Mouse (Mus musculus) bone marrow, adult 2 months (tissue): Measurements from ENCODE around the gene Slc7a7. TPM values are rescaled to one million over a fixed set of nuclear protein-coding genes. Genes with fewer than 3 reads are reported as not detected.
"Not testable (repeated sequence)": the region's sequence is repeated elsewhere in the genome, so short reads cannot be mapped to it uniquely, and the experiment has no call there.

ENCODE experiments used
- H3K27ac ChIP-seq: fragments of 200-500 bp; 2 replicates; pipeline ENCODE4 v1.5.1; 2012; ENCODE audit warnings: low read depth, mild to moderate bottlenecking, control low read depth, inconsistent platforms, low read length; ENCODE audit not compliant: control insufficient read depth, poor library complexity, insufficient read depth
- H3K4me1 ChIP-seq: fragments of 200-500 bp; 2 replicates; pipeline ENCODE4 v1.6.1; 2011; ENCODE audit warnings: low read length; ENCODE audit not compliant: control insufficient read depth, insufficient read depth
- H3K4me3 ChIP-seq: fragments of 200-500 bp; replicated peaks from 2 replicates; pipeline ENCODE3; 2011; ENCODE audit warnings: mild to moderate bottlenecking, low read depth, low read length, control low read depth; ENCODE audit not compliant: control insufficient read depth
- CTCF ChIP-seq: fragments of 200-500 bp; IDR thresholded peaks from 2 replicates; pipeline ENCODE4 v1.5.1; 2011; ENCODE audit warnings: low read length, control low read depth; ENCODE audit not compliant: control insufficient read depth, insufficient read depth
- POLR2A ChIP-seq: fragments of 200-500 bp; IDR thresholded peaks from 2 replicates; pipeline ENCODE4 v1.6.1; 2011; ENCODE audit warnings: low read depth, mild to moderate bottlenecking, control low read depth, low read length, borderline replicate concordance; ENCODE audit not compliant: control insufficient read depth
- WGBS: fragments of 180-500 bp; shearing (Covaris S2); methylation state at CpG from one replicate; pipeline ENCODE4 v1.1.7; 2018; 5-methylcytosine and 5-hydroxymethylcytosine counted together
- polyA plus RNA-seq: library from polyadenylated mRNA; stranded (reverse); fragments of >200 nt; gene quantifications from 2 replicates; pipeline ENCODE4 v1.2.4, GENCODE M21; 2011; ENCODE audit warnings: low replicate concordance; ENCODE audit not compliant: missing spikeins, insufficient read depth, insufficient read length

Gene Slc7a7
- polyA plus RNA-seq, 1 experiment: 15.2 TPM

DNA sequence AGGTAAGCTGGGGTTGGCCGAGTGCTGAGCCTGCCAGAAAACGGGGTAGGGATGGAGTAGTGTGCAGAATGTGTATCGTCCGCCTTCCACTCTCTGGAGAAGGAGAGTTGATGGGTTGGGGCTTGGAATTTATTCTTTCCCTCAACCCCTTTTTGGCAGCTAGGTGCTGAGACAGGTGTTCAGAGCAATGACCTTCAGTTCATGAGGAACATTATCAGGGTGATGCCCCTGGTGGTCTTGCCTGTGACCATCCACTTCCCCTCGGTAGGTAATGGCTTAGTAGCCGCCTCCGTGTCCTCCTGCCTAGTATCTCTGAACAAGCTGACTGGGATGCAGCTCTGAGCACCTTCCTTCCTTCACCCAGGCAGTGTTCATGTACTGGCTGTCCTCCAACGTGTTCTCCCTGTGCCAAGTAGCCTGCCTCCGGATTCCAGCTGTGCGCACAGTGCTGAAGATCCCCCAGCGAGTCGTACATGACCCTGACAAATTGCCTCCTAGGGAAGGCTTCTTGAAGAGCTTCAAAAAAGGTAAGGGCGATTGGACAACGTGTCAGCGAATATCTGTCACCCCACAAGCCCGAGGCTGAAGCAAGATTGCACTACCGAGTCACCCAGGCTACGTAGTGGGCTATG, 50.0 kb downstream of the Slc7a7 start:
- TF ChIP-seq CTCF (no peak), POLR2A (no peak)
- 90% methylated on average over 18 of the region's 18 CpGs for WGBS
- Histone ChIP-seq H3K4me3 (no peak overlapping the region), H3K27ac (no peak overlapping the region), H3K4me1 (no peaks in the 10 kb centered on the region)

DNA sequence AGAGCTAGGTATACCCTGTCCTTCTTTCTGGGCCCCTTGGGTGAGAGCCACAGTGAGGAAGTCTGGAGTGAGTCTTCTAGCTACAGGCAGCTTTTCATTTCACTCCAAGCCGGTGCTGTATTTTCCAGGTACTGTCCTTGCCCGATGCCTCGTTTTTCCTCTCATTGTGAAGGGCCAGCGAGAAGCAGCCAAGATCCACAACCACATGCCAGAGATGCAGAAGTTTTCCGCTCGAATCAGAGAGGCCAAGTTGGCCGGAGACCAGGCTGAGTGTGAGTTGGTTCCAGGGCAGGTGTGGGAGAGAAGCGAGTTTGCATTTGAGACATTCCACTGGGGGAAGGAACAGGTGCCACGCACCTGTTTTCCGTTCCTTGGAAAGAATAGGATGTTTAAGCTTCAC, 51.0 kb downstream of the Slc7a7 start:
- no peaks in the 10 kb centered on the region; the same call in 1 of the 2 replicates for H3K4me1 ChIP-seq
- 91% methylated on average over 10 of the region's 10 CpGs for WGBS
- no peak for TF ChIP-seq POLR2A
- no peak for TF ChIP-seq CTCF
- H3K4me3 ChIP-seq: no peak overlapping the region
- no peak overlapping the region for H3K27ac ChIP-seq

DNA sequence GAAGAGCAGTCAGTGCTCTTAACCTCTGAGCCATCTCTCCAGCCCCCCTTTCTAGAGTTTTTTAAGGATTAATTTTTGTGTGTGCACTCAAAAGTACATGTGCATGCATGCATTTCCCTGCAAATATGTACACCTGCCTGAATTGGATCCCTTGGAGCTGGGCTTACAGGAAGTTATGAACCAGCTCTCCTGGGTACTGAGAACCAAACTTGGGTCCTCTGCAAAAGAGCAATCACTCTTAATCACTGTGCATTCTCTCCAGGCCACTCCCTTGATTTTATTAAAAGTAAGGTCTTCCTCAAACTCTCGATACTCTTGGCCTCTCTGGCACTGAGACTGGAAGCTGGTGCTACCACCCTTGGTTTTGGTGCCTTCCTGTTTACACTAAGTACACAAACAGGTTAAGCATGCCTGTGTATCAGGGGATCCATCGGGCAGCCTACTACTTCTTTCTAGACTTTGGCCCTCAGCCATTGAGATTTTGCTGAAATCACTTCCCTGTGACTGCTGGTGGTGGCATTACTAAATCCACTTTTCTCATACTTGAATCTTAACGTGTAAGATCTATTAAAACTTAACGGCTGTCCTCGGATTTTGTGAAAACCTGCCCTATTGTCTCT, 52.4 kb downstream of the Slc7a7 start:
- no peaks in the 10 kb centered on the region; the same call in 1 of the 2 replicates for H3K4me1 ChIP-seq
- 67% methylated on average over 5 of the region's 5 CpGs for WGBS
- no peak overlapping the region for H3K27ac ChIP-seq
- H3K4me3 ChIP-seq: no peak overlapping the region
- TF ChIP-seq POLR2A (no peak), CTCF (no peak)

DNA sequence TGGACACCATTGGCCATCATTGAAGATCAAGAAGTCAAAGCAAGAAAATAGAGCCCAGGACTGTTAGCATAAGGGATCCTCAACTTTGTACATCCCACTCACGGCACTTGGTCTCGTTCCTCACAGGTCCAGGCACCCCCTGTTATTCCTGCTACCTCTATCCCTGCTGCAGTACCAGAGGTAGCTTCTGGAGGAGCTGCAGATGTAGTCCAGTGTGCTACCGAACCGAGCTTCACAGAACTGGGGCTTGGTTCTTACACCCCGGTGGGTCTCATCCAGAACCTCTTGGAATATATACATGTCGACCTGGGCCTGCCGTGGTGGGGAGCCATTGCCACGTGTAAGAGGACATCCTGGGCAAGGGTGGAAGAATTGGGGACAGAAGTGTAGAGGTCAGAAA, 54.4 kb downstream of the Slc7a7 start:
- no peak overlapping the region for H3K27ac ChIP-seq
- TF ChIP-seq CTCF: no peak
- TF ChIP-seq POLR2A: no peak
- H3K4me1 ChIP-seq: no peaks in the 10 kb centered on the region; the same call in 1 of the 2 replicates
- H3K4me3 ChIP-seq: no peak overlapping the region
- 86% methylated on average over 8 of the region's 8 CpGs for WGBS

DNA sequence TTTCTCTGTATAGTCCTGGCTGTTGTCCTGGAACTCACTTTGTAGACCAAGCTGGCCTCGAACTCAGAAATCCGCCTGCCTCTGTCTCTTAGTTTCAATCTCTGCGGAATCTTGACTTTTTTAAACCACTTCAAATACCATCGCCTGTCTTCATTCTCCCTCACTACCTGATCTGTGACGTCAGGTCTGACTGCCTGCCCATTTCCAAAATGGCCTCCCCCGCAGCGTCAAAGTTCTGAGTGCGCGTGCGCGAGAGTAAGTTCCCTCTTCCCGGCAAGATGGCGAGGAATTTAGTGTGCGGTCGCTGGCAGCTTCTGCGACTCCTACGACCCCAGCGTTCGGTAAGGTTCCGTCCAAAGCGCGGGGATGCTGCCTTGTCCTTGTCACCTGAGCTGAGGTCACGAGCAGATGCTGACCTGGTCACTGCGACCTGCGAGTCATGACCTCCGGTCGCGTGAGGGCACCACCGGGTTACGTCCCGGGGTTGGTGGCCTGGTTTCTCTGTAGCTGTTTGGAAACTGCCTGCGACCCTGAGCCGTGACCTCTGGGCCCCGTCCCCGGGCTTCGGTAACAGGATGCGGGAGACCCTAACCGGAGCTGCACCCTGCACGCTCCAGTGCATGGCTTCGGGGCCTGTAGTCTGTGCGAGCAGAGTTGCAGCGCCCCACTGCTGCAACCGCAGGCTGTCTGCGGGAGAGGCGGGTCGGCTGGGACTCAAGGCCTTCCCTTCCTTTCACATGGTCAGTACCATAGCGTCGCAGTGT, 56.8 kb downstream of the Slc7a7 start, which contains the start of gene Oxa1l:
TSS of gene Oxa1l (plus strand) at position 258 of the 764 bp plus-strand sequence.
- TF ChIP-seq CTCF (no peak), POLR2A (peak; percentile 73; the same call in 1 of the 2 replicates)
- WGBS: under 1% methylated on average over 48 of the region's 48 CpGs
- no peaks in the 10 kb centered on the region; the same call in 1 of the 2 replicates for H3K4me1 ChIP-seq
- H3K4me3 ChIP-seq: peak within 1 kb of the TSS; percentile 100
- H3K27ac ChIP-seq: peak within 1 kb of the TSS; percentile 90

GRCm38 (mm10) chr14:54354406-54354805, 63.2 kb downstream of the Slc7a7 start:
- Histone ChIP-seq H3K4me3 (no peak overlapping the region), H3K4me1 (no peaks in the 10 kb centered on the region; the same call in 1 of the 2 replicates), H3K27ac (no peak overlapping the region)
- 45% methylated on average over 1 of the region's 1 CpGs for WGBS
- peak; percentile 40; the same call in 1 of the 2 replicates for TF ChIP-seq CTCF
- TF ChIP-seq POLR2A: no peak

GRCm38 (mm10) chr14:54352314-54352713, 65.3 kb downstream of the Slc7a7 start:
- WGBS: 74% methylated on average over 8 of the region's 8 CpGs
- TF ChIP-seq CTCF (no peak), POLR2A (no peak)

GRCm38 (mm10) chr14:54350773-54351541, 66.6 kb downstream of the Slc7a7 start:
- Histone ChIP-seq H3K4me3 (peak overlapping the region; percentile 27), H3K27ac (peak overlapping the region; percentile 10; the same call in 1 of the 2 replicates)
- 29% methylated on average over 16 of the region's 16 CpGs for WGBS
- H3K4me1 ChIP-seq: not testable (repeated sequence)

More at GRCm38 (mm10) chr14:54352314-54352713, 65.3 kb downstream of the Slc7a7 start:
- Histone ChIP-seq H3K4me1 (no peaks in the 10 kb centered on the region; the same call in 1 of the 2 replicates), H3K27ac (no peak overlapping the region), H3K4me3 (no peak overlapping the region)

GRCm38 (mm10) chr14:54341807-54342206, 75.8 kb downstream of the Slc7a7 start:
- H3K27ac ChIP-seq, H3K4me3 ChIP-seq, H3K4me1 ChIP-seq: not testable (repeated sequence)
- WGBS: 58% methylated on average over 2 of the region's 2 CpGs
